Mouse (Mus musculus) liver, embryonic 14.5 days (tissue): ENCODE results near the gene S100a8. TPM values are rescaled to one million over a fixed set of nuclear protein-coding genes. Genes with fewer than 3 reads are reported as not detected.

Experiments
- ATAC-seq: fragments of 200-750 bp; cut with Nextera tagmentation; 2 replicates; pipeline ENCODE4 v1.8.0; 2017; ENCODE audit warnings: moderate number of reproducible peaks, mild to moderate bottlenecking, moderate library complexity; ENCODE audit not compliant: insufficient read depth
- DNase-seq, 3 experiments: peaks; one replicate each; pipeline ENCODE4 v3.0.0-alpha.2; 2012 to 2013; ENCODE audit warnings: low read depth in 3 of 3, low spot score in 3 of 3
- H3K27ac ChIP-seq: fragments of 300-500 bp; sonication (generic); 2 replicates; pipeline ENCODE4 v1.5.1; 2014; ENCODE audit warnings: moderate library complexity, mild to moderate bottlenecking, control low read depth, inconsistent platforms
- H3K27me3 ChIP-seq: fragments of 300-500 bp; sonication (generic); 2 replicates; pipeline ENCODE4 v1.6.1; 2014; ENCODE audit warnings: mild to moderate bottlenecking, low read length, moderate library complexity; ENCODE audit not compliant: control insufficient read depth, insufficient read depth
- H3K36me3 ChIP-seq: fragments of 300-500 bp; sonication (generic); replicated peaks from 2 replicates; pipeline ENCODE4 v1.6.1; 2014; ENCODE audit warnings: low read depth; ENCODE audit not compliant: control insufficient read depth, insufficient read depth
- H3K4me1 ChIP-seq, 2 experiments: fragments of 200-500 bp in 1 of 2; fragments of 300-500 bp in 1 of 2; sonication (generic) in 1 of 2; replicated peaks; 2 replicates each; pipeline ENCODE4 v1.6.1; 2012 to 2014; ENCODE audit warnings: antibody characterized with exemption in 1 of 2, inconsistent platforms in 1 of 2, low read length in 1 of 2; ENCODE audit not compliant: control insufficient read depth in 2 of 2, insufficient read depth in 2 of 2
- H3K4me2 ChIP-seq: fragments of 300-500 bp; sonication (generic); 2 replicates; pipeline ENCODE4 v1.6.1; 2014; ENCODE audit warnings: low read depth, mild to moderate bottlenecking, control low read depth, moderate library complexity
- H3K4me3 ChIP-seq, 2 experiments: fragments of 200-500 bp in 1 of 2; fragments of 300-500 bp in 1 of 2; sonication (generic) in 1 of 2; 2 replicates each; pipeline ENCODE4 v1.5.1; 2012 to 2014; ENCODE audit warnings: low read depth in 2 of 2, low read length in 2 of 2, mild to moderate bottlenecking in 2 of 2, control low read depth in 1 of 2, inconsistent platforms in 1 of 2, moderate library complexity in 1 of 2; ENCODE audit not compliant: insufficient read depth in 1 of 2
- H3K9ac ChIP-seq: fragments of 300-500 bp; sonication (generic); replicated peaks from 2 replicates; pipeline ENCODE4 v1.6.1; 2014; ENCODE audit warnings: mild to moderate bottlenecking, control low read depth, moderate library complexity
- H3K9me3 ChIP-seq: fragments of 300-500 bp; sonication (generic); 2 replicates; pipeline ENCODE4 v1.6.1; 2016; ENCODE audit warnings: low read length, mixed read lengths; ENCODE audit not compliant: control insufficient read depth
- CTCF ChIP-seq: IDR thresholded peaks from 2 replicates; pipeline ENCODE4 v1.5.1; 2016; ENCODE audit warnings: antibody characterized with exemption, low read depth, control low read depth
- EP300 ChIP-seq: IDR thresholded peaks from 2 replicates; pipeline ENCODE4 v1.6.1; 2016; ENCODE audit warnings: antibody characterized with exemption, low read depth
- WGBS: fragments of 180-500 bp; shearing (Covaris S2); extraction: QIAGEN DNeasy Blood & Tissue Kit; methylation state at CpG from one replicate; pipeline ENCODE4 v1.1.7; 2014; ENCODE audit not compliant: insufficient replicate concordance; 5-methylcytosine and 5-hydroxymethylcytosine counted together
- polyA plus RNA-seq, 2 experiments: library from polyadenylated mRNA; depleted of rRNA in 1 of 2; stranded (reverse) in 1 of 2; unstranded in 1 of 2; fragments of >200 nt; fragmentation: Nextera tagmentation in 1 of 2; extraction: Ambion mirVana in 1 of 2; gene quantifications; 2 replicates each; pipeline versions ENCODE4 v1.2.1 to v1.2.3; 2012 to 2014

Gene S100a8
- 203 and 418 TPM in 2 replicates for polyA plus RNA-seq (2012; rRNA removed)
- 838 and 1,223 TPM in 2 replicates for polyA plus RNA-seq (2014; fragmentation: Nextera tagmentation; extraction: Ambion mirVana)

- Histone ChIP-seq H3K36me3 (no peaks in the 10 kb centered on the region), H3K4me3 (no peak within 1 kb of the TSS; a peak in 1 of 4 replicates), H3K4me2 (no peak within 1 kb of the TSS), H3K4me1 (no peaks in the 10 kb centered on the region), H3K9me3 (no peaks in the 10 kb centered on the region), H3K9ac (no peak within 1 kb of the TSS), H3K27me3 (no peaks in the 10 kb centered on the region), H3K27ac (no peak within 1 kb of the TSS)
- WGBS: 46% methylated on average over 8 of the region's 8 CpGs
- DNase-seq: no peak
- ATAC-seq: no peak
- TF ChIP-seq CTCF: no peak
- TF ChIP-seq EP300: no peak
Measured at GRCm38 (mm10) chr3:90668846-90669245, at the start of gene S100a8. Gene S100a8 (plus strand): TSS chr3:90668978.

GRCm38 (mm10) chr3:90621552-90621951 lies 47.2 kb upstream of the S100a8 start:
- no peak for TF ChIP-seq CTCF
- TF ChIP-seq EP300: no peak
- Histone ChIP-seq H3K4me1 (no peaks in the 10 kb centered on the region), H3K27ac (no peak overlapping the region), H3K4me3 (no peak overlapping the region), H3K27me3 (no peaks in the 10 kb centered on the region), H3K4me2 (no peak overlapping the region), H3K9ac (no peak overlapping the region), H3K36me3 (no peaks in the 10 kb centered on the region), H3K9me3 (no peaks in the 10 kb centered on the region)
- WGBS: 31% methylated on average over 7 of the region's 7 CpGs
- DNase-seq (no peak), ATAC-seq (no peak)

- TF ChIP-seq EP300: no peak
- TF ChIP-seq CTCF: no peak
- no peak for ATAC-seq
- no peaks in the 10 kb centered on the region for H3K36me3 ChIP-seq
- no peak overlapping the region for H3K4me2 ChIP-seq
- no peak for DNase-seq
- 37% methylated on average over 2 of the region's 2 CpGs for WGBS
- H3K4me1 ChIP-seq: no peaks in the 10 kb centered on the region
- H3K27ac ChIP-seq: no peak overlapping the region
- H3K9ac ChIP-seq: no peak overlapping the region
- H3K4me3 ChIP-seq: no peak overlapping the region
- no peaks in the 10 kb centered on the region for H3K27me3 ChIP-seq
- no peaks in the 10 kb centered on the region for H3K9me3 ChIP-seq
Measured at GRCm38 (mm10) chr3:90623435-90624071, 45.2 kb upstream of the S100a8 start.

- no peak for TF ChIP-seq EP300
- TF ChIP-seq CTCF: no peak
- H3K9ac ChIP-seq: no peak overlapping the region
- no peaks in the 10 kb centered on the region for H3K4me1 ChIP-seq
- no peaks in the 10 kb centered on the region for H3K36me3 ChIP-seq
- H3K4me3 ChIP-seq: no peak overlapping the region
- H3K27ac ChIP-seq: no peak overlapping the region
- H3K4me2 ChIP-seq: no peak overlapping the region
- H3K27me3 ChIP-seq: no peaks in the 10 kb centered on the region
- WGBS: 57% methylated on average over 5 of the region's 5 CpGs
- ATAC-seq: no peak
- H3K9me3 ChIP-seq: no peaks in the 10 kb centered on the region
- no peak for DNase-seq
Measured at GRCm38 (mm10) chr3:90625496-90625895, 43.3 kb upstream of the S100a8 start.

- ATAC-seq (no peak), DNase-seq (no peak)
- no peak overlapping the region for H3K9ac ChIP-seq
- no peak overlapping the region for H3K4me3 ChIP-seq
- no peak overlapping the region for H3K4me2 ChIP-seq
- no peaks in the 10 kb centered on the region for H3K4me1 ChIP-seq
- 48% methylated on average over 9 of the region's 9 CpGs for WGBS
- H3K27ac ChIP-seq: no peak overlapping the region
- no peaks in the 10 kb centered on the region for H3K9me3 ChIP-seq
- no peak for TF ChIP-seq EP300
- TF ChIP-seq CTCF: no peak
- H3K27me3 ChIP-seq: no peaks in the 10 kb centered on the region
- no peaks in the 10 kb centered on the region for H3K36me3 ChIP-seq
Measured at GRCm38 (mm10) chr3:90626266-90627021, 42.3 kb upstream of the S100a8 start.
